Mouse (Mus musculus) heart, adult 2 months (tissue): ENCODE results near the gene Gabra6.

Source experiments
- CTCF ChIP-seq: fragments of 200-600 bp; IDR thresholded peaks from 2 replicates; pipeline ENCODE4 v1.8.1; 2022; ENCODE audit warnings: antibody characterized with exemption, mild to moderate bottlenecking, moderate library complexity
- EP300 ChIP-seq: fragments of 200-500 bp; IDR thresholded peaks from 2 replicates; pipeline ENCODE4 v1.6.1; 2011; ENCODE audit warnings: low read depth, low read length, control low read depth; ENCODE audit not compliant: insufficient read depth
- POLR2A ChIP-seq: fragments of 200-500 bp; IDR thresholded peaks from 2 replicates; pipeline ENCODE4 v1.6.1; 2011; ENCODE audit warnings: mild to moderate bottlenecking, low read depth, low read length, control low read depth; ENCODE audit not compliant: insufficient read depth

GRCm38 (mm10) chr11:42314850-42315249 lies 6.0 kb downstream of the Gabra6 start:
- TF ChIP-seq CTCF: no peak
- TF ChIP-seq EP300: no peak
- no peak for TF ChIP-seq POLR2A
